Mouse (Mus musculus): ENCODE measurements around the gene AU040320. TPM values are rescaled to one million over a fixed set of nuclear protein-coding genes. Genes with fewer than 3 reads are reported as not detected.

Gene AU040320
- total RNA-seq, 2 experiments from 2014 or later: 53.5 to 59.9 TPM

GRCm38 (mm10) chr4:126805741-126806140, 52.4 kb downstream of the AU040320 start:
- no peak for DNase-seq (ENCODE audit: extremely low spot score in 1 of 2, low spot score in 2 of 2)
- intact Hi-C loops (cut with DNase I): no loop called here
- H3K4me3 ChIP-seq: no peak overlapping the region
- no peak overlapping the region for H3K27ac ChIP-seq
- no peak for TF ChIP-seq CTCF (IDR thresholded peaks at IDR 0.05)

GRCm38 (mm10) chr4:126806692-126807427, 53.5 kb downstream of the AU040320 start:
- no peak overlapping the region for H3K27ac ChIP-seq
- no peak for DNase-seq (ENCODE audit: extremely low spot score in 1 of 2, low spot score in 2 of 2)
- TF ChIP-seq CTCF (IDR thresholded peaks at IDR 0.05): no peak
- intact Hi-C loops (cut with DNase I): no loop called here
- no peak overlapping the region for H3K4me3 ChIP-seq

DNA sequence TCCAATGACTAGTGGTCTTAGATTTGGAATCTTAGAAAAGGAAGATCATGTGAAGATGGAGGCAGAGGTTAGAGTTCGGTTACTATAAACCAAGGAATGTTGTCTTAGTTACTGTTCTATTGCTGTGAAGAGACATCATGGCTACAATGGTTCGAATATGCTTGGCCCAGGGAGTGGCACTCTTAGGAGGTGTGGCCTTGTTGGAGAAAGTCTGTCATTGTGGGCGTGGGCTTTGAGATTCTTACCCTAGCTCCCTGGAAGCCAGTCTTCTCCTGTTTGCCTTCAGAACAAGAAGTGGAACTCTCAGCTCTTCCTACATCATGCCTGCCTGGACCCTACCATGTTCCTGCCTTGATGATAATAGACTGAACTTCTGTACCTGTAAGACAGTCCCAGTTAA, 57.2 kb downstream of the AU040320 start:
- no peak for TF ChIP-seq CTCF (IDR thresholded peaks at IDR 0.05)
- H3K4me3 ChIP-seq: no peak overlapping the region
- DNase-seq (ENCODE audit: extremely low spot score in 1 of 2, low spot score in 2 of 2): no peak
- intact Hi-C loops (cut with DNase I): no loop called here
- no peak overlapping the region for H3K27ac ChIP-seq

- intact Hi-C loops (cut with DNase I): no loop called here
- no peak for TF ChIP-seq CTCF (IDR thresholded peaks at IDR 0.05)
- no peak overlapping the region for H3K27ac ChIP-seq
- no peak overlapping the region for H3K4me3 ChIP-seq
- DNase-seq (ENCODE audit: extremely low spot score in 1 of 2, low spot score in 2 of 2): no peak
Observed at GRCm38 (mm10) chr4:126813212-126813611, 59.9 kb downstream of the AU040320 start.

- H3K27ac ChIP-seq: no peak overlapping the region
- TF ChIP-seq CTCF (IDR thresholded peaks at IDR 0.05): no peak
- no peak overlapping the region for H3K4me3 ChIP-seq
- DNase-seq (ENCODE audit: extremely low spot score in 1 of 2, low spot score in 2 of 2): no peak
- intact Hi-C loops (cut with DNase I): no loop called here
Observed at GRCm38 (mm10) chr4:126814854-126815253, 61.5 kb downstream of the AU040320 start.

GRCm38 (mm10) chr4:126822891-126823882, 69.8 kb downstream of the AU040320 start:
- no peak for DNase-seq (ENCODE audit: extremely low spot score in 1 of 2, low spot score in 2 of 2)
- no peak for TF ChIP-seq CTCF (IDR thresholded peaks at IDR 0.05)
- intact Hi-C loops (cut with DNase I): loop anchor here (5.0 kb wide), 1 partner anchor 41 kb away; no protein-coding TSS in a partner anchor
- no peak overlapping the region for H3K4me3 ChIP-seq
- no peak overlapping the region for H3K27ac ChIP-seq

DNA sequence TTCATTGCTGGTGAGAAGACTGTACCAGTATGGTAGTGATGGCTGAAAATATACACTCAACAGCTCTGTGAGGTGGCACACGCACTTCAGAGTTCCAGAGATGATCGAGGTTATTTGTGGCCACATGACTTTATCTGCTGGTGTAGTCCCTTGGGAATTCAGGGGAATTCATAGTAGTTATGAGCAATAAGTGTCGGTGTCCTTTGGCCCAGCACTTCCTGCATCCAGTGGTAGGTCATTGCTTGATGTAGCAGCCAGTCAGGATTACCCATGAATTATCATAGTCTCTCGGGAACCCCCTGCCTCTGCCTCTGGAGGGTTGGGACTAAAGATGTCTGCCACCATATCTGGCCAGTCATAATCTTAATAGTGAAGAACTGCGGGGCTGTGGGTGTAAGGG, 70.6 kb downstream of the AU040320 start:
- Histone ChIP-seq H3K27ac (no peak overlapping the region), H3K4me3 (no peak overlapping the region)
- intact Hi-C loops (cut with DNase I): loop anchor here (5.0 kb wide), 1 partner anchor 42 kb away; no protein-coding TSS in a partner anchor
- no peak for DNase-seq (ENCODE audit: extremely low spot score in 1 of 2, low spot score in 2 of 2)
- TF ChIP-seq CTCF (IDR thresholded peaks at IDR 0.05): no peak

GRCm38 (mm10) chr4:126831122-126831521, 77.8 kb downstream of the AU040320 start:
- Histone ChIP-seq H3K27ac (no peak overlapping the region), H3K4me3 (no peak overlapping the region)
- DNase-seq (ENCODE audit: extremely low spot score in 1 of 2, low spot score in 2 of 2): no peak
- no peak for TF ChIP-seq CTCF (IDR thresholded peaks at IDR 0.05)
- intact Hi-C loops (cut with DNase I): no loop called here

- TF ChIP-seq CTCF (IDR thresholded peaks at IDR 0.05): no peak
- Histone ChIP-seq H3K4me3 (no peak overlapping the region), H3K27ac (no peak overlapping the region; the same call in 1 of the 2 replicates)
- no peak for DNase-seq (ENCODE audit: extremely low spot score in 1 of 2, low spot score in 2 of 2)
- intact Hi-C loops (cut with DNase I): loop anchor here (5.0 kb wide), 1 partner anchor 41 kb away; no protein-coding TSS in a partner anchor
Observed at GRCm38 (mm10) chr4:126838799-126839198, 85.5 kb downstream of the AU040320 start.

DNA sequence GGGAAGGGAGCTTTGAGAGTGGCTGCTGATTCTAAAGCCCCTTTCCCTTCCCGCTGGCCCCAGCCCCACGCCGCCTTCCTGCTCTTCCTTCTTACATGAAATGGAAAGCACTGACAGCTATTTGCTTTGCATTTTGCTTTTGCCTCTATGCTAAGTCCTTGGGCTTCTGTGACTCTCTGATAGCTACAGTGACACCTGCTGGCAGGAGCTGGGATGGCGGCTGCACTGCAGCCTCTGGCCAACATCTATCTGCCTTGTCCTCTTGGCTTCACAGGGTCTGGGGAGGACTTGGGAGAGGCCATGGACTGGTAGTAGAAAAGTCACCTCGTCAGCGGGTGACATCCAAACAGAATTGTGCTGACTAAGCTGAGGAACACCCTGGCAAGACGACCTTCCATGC, 86.5 kb downstream of the AU040320 start:
- no peak overlapping the region for H3K27ac ChIP-seq
- peak; percentile 93 for TF ChIP-seq CTCF (IDR thresholded peaks at IDR 0.05)
- peak; percentile 83 to 90 for DNase-seq (ENCODE audit: extremely low spot score in 1 of 2, low spot score in 2 of 2)
- intact Hi-C loops (cut with DNase I): loop anchor here (2.0 to 5.0 kb wide), 4 partner anchors 43 to 285 kb away; no protein-coding TSS in a partner anchor
- no peak overlapping the region for H3K4me3 ChIP-seq

DNA sequence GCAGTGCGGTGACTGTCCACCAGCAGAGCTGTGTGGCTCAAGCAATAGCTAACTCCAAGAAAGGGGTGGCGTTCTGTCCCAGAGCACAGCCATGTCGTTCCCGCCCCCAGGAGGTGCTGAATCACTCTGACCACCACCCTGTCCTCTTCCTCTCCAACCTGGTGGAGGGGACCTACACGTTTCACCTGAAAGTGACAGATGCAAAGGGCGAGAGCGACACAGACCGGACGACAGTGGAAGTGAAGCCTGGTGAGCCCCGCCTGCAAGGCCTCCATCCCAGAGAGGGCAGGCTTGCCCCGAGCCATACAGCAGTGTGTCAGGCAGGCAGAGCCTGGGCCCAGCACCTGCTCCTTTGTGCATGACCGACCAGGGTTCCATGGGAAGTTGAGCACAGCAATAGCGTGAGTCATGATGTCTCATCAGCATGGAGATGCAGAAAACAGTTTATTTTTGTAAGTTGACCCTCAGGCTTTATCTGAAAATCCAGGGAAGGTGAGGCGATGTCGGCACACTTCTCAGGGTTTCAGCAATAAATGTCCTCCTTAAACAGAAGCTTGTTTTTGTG, 87.7 kb downstream of the AU040320 start:
- H3K4me3 ChIP-seq: no peak overlapping the region
- intact Hi-C loops (cut with DNase I): loop anchor here (2.0 kb wide), 3 partner anchors 96 to 286 kb away; no protein-coding TSS in a partner anchor
- H3K27ac ChIP-seq: no peak overlapping the region
- no peak for TF ChIP-seq CTCF (IDR thresholded peaks at IDR 0.05)
- DNase-seq (ENCODE audit: extremely low spot score in 1 of 2, low spot score in 2 of 2): no peak
